Mouse (Mus musculus) midbrain, embryonic 11.5 days (tissue): ENCODE measurements around the gene Kazald1. TPM values are rescaled to one million over a fixed set of nuclear protein-coding genes. Genes with fewer than 3 reads are reported as not detected.

Source experiments
- ATAC-seq: fragments of 200-750 bp; cut with Nextera tagmentation; 2 replicates; pipeline ENCODE4 v1.8.0; 2017; ENCODE audit warnings: moderate TSS enrichment, moderate library complexity; ENCODE audit not compliant: low FRiP score
- DNase-seq: peaks from one replicate; pipeline ENCODE4 v3.0.0; 2015; ENCODE audit warnings: low spot score; ENCODE audit errors: missing footprints
- H3K27ac ChIP-seq: fragments of 300-500 bp; sonication (generic); 2 replicates; pipeline ENCODE4 v1.5.1; 2014; ENCODE audit warnings: low read depth, low read length
- H3K27me3 ChIP-seq: fragments of 300-500 bp; sonication (generic); 2 replicates; pipeline ENCODE4 v1.6.1; 2014; ENCODE audit warnings: mild to moderate bottlenecking, low read length, moderate library complexity, mixed read lengths; ENCODE audit not compliant: control insufficient read depth, insufficient read depth
- H3K36me3 ChIP-seq: fragments of 300-500 bp; sonication (generic); 2 replicates; pipeline ENCODE4 v1.6.1; 2014; ENCODE audit warnings: mild to moderate bottlenecking, low read length, moderate library complexity, mixed read lengths; ENCODE audit not compliant: control insufficient read depth, insufficient read depth
- H3K4me1 ChIP-seq: fragments of 300-500 bp; sonication (generic); 2 replicates; pipeline ENCODE4 v1.6.1; 2014; ENCODE audit warnings: low read length; ENCODE audit not compliant: control insufficient read depth, insufficient read depth
- H3K4me2 ChIP-seq: fragments of 300-500 bp; sonication (generic); 2 replicates; pipeline ENCODE4 v1.6.1; 2014; ENCODE audit warnings: mild to moderate bottlenecking, moderate library complexity
- H3K4me3 ChIP-seq: fragments of 300-500 bp; sonication (generic); 2 replicates; pipeline ENCODE4 v1.5.1; 2014; ENCODE audit warnings: low read depth, low read length
- H3K9ac ChIP-seq: fragments of 300-500 bp; sonication (generic); 2 replicates; pipeline ENCODE4 v1.6.1; 2014; ENCODE audit warnings: low read length
- H3K9me3 ChIP-seq: fragments of 300-500 bp; sonication (generic); 2 replicates; pipeline ENCODE4 v1.6.1; 2016; ENCODE audit warnings: low read length; ENCODE audit not compliant: control insufficient read depth
- WGBS: fragments of 180-500 bp; shearing (Covaris S2); extraction: QIAGEN DNeasy Blood & Tissue Kit; methylation state at CpG from one replicate; pipeline ENCODE4 v1.1.7; 2014; 5-methylcytosine and 5-hydroxymethylcytosine counted together
- polyA plus RNA-seq: library from polyadenylated mRNA; unstranded; fragments of >200 nt; fragmentation: Nextera tagmentation; extraction: Ambion mirVana; gene quantifications from 2 replicates; pipeline ENCODE4 v1.2.1, GENCODE M21; 2014

Gene Kazald1
- polyA plus RNA-seq, 1 experiment from 2014 or later, result 0.38 TPM

DNA sequence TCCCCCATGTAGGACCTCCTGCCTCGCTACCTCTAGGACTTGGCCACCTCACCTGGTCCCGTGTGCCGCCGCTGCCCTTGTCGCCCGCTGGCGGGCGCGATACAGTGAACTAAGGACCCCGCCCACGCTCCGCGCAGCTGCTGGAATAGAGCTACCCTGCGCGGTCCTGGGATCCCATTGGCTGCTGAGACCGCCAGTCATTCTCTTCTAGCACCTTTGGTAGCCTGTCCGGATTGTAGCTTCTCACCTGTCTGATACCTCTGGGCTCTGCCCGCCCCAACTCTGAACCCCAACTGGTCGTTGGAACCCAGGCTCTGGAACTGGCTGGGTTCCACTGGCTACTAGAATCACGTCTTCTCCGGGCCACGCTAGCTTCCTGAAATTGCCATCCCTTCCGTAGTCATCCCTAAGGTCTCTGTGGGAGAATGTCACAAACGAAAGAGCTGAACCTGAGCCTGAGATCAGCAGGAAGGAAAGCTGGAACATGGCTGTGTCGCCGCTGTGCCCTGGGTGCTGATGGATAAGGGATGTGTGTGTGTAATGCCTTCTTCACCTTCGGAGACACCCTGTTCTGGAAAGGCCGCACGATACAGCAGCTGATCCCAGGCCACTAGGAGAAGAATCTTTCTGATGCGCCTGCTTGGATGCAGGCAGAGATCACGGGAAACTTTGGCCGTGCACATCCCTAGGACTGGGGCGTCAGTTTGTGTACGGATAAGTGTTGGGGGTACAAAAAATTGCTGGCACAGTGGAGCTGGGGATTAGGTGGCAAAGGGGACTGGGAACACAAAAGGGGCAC lies 28.3 kb upstream of the Kazald1 start:
- Histone ChIP-seq H3K9ac (peak overlapping the region; percentile 73), H3K4me3 (peak overlapping the region; percentile 46), H3K27ac (no peak overlapping the region), H3K4me2 (peak overlapping the region; percentile 79), H3K4me1 (peaks cover 21% of the 10 kb centered on the region), H3K27me3 (peaks cover 19% of the 10 kb centered on the region), H3K9me3 (no peaks in the 10 kb centered on the region), H3K36me3 (no peaks in the 10 kb centered on the region)
- ATAC-seq, result peak; percentile 64
- DNase-seq, result peak; percentile 96
- 2% methylated on average over 34 of the region's 34 CpGs for WGBS

DNA sequence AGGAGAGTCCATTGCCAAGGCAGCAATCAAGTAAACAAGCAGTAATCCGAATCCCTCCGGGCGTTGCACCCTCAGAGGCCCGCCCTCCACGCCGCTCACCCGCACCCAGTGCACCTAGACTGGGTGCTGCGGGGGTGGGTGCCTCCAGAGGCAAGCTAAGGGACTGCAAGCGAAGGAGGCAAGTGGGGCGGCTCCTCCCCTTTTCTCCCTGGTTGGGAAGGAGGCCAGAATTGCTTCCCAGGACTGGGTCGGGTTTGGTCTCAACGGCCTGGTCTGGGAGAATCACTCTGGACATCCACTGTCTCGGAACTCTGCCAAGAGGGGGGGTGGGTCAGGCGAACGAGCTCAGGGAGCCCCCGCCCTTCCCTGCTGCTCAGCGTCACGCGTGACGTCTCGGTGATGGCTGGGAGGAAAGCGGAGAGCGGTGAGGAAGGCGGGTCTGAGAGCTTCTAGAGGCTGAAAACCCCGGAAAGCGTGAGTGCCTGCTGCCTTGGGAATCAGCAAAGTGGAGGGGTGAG lies 27.6 kb upstream of the Kazald1 start, which contains the start of gene Sfxn3:
Sfxn3 (plus strand) TSS at position 87 of the 518 bp plus-strand sequence.
- WGBS, result under 1% methylated on average over 26 of the region's 26 CpGs
- Histone ChIP-seq H3K9me3 (no peaks in the 10 kb centered on the region), H3K9ac (peak within 1 kb of the TSS; percentile 73), H3K27ac (no peak within 1 kb of the TSS; the same call in 1 of the 2 replicates), H3K4me1 (peaks cover 21% of the 10 kb centered on the region), H3K36me3 (no peaks in the 10 kb centered on the region), H3K27me3 (peaks cover 19% of the 10 kb centered on the region), H3K4me3 (peak within 1 kb of the TSS; percentile 46), H3K4me2 (peak within 1 kb of the TSS; percentile 79)
- ATAC-seq, result peak; percentile 83
- DNase-seq, result peak; percentile 98

DNA sequence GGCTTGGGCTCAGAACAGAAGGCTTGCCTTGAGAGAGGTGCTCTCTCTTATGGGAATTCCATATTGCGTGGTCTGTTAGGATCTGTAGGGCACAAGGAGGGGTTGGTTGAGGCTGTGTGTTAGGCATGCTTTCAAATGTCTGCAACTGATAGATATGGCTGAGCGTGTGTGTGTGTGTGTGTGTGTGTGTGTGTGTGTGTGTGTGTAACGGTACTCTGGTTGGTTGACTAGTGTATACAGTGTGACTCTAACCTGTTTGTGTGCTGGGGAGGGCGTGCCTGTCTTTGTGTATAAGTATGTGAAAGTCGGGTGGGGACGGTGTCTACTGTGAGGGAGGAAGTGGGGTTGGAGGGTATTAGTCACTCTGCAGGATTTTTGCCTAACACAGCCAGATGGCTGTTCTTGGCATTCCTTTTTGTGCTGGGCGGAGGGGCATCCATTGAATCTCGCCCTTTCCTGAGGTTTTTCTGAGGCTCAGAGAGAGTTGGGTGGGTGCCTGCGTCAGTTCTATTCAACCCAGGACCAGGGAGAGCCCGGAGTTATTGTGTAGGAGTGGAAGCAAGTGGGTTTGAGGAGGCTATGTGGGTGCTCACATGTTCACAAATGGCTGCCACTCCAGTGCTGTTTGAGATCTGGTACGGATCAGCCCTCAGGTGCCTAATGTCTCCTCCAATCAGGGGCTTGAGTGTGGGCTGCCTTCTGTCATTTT lies 27.0 kb upstream of the Kazald1 start:
- Histone ChIP-seq H3K27ac (no peak overlapping the region; the same call in 1 of the 2 replicates), H3K27me3 (peaks cover 19% of the 10 kb centered on the region), H3K36me3 (no peaks in the 10 kb centered on the region), H3K4me1 (peaks cover 21% of the 10 kb centered on the region), H3K9me3 (no peaks in the 10 kb centered on the region), H3K4me3 (peak overlapping the region; percentile 46), H3K9ac (peak overlapping the region; percentile 73), H3K4me2 (peak overlapping the region; percentile 79)
- ATAC-seq (no peak; the same call in none of the 2 replicates), DNase-seq (no peak)
- WGBS, result 67% methylated on average over 11 of the region's 11 CpGs

DNA sequence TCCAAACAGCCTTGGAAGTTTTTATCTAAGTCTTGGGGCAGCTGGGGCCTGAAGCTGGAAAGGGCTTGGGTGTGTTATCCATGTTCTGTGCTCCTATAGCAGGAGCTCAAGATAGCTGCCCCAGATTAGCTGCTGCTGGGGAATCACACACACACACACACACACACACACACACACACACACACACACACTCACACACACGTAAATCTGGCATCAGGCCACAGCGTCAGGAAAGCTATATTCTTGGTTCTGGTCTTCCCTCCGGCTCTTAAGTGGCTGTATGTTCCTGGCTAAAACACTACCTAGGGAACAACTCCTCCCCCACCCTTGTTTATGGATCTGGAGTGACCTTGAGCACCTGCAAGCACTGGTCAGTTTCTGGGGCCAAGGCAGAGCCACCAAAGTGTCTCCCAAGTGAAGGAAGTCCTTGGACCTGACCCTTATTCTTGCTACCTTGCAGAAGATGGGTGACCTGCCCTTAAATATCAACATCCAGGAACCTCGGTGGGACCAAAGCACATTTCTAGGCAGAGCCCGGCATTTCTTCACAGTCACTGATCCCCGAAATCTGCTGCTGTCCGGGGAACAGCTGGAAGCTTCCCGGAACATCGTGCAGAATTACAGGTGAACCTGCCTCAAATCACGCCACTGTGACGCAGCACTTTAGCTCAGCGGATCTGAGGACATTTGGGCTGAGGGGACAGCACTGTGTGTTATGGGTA lies 26.2 kb upstream of the Kazald1 start:
- peaks cover 21% of the 10 kb centered on the region for H3K4me1 ChIP-seq
- no peak overlapping the region for H3K27ac ChIP-seq
- no peaks in the 10 kb centered on the region for H3K9me3 ChIP-seq
- H3K36me3 ChIP-seq, result no peaks in the 10 kb centered on the region
- peak overlapping the region; percentile 73; the same call in 1 of the 2 replicates for H3K9ac ChIP-seq
- ATAC-seq (no peak), DNase-seq (no peak)
- H3K4me3 ChIP-seq, result no peak overlapping the region
- peak overlapping the region; percentile 79 for H3K4me2 ChIP-seq
- H3K27me3 ChIP-seq, result peaks cover 19% of the 10 kb centered on the region
- 80% methylated on average over 12 of the region's 12 CpGs for WGBS

DNA sequence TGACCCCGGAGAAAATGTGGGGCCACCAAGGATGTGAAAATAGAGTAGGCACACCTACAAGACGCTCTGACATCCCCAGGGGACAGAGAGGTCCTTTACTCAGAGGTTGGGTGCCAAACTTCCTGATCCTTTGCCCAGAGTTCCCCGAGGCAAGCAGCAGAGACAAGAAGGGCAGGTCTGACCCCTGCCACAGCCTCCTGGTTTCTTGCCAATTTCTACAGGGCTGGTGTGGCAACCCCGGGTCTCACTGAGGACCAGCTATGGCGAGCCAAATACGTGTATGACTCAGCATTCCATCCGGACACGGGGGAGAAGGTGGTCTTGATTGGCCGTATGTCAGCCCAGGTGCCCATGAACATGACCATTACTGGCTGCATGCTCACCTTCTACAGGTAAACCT lies 25.5 kb upstream of the Kazald1 start:
- no peaks in the 10 kb centered on the region for H3K9me3 ChIP-seq
- DNase-seq, result no peak
- no peak overlapping the region for H3K27ac ChIP-seq
- H3K4me1 ChIP-seq, result peaks cover 21% of the 10 kb centered on the region
- no peak for ATAC-seq
- no peak overlapping the region for H3K4me2 ChIP-seq
- H3K27me3 ChIP-seq, result peaks cover 18% of the 10 kb centered on the region
- 84% methylated on average over 9 of the region's 9 CpGs for WGBS
- no peak overlapping the region for H3K4me3 ChIP-seq
- H3K9ac ChIP-seq, result no peak overlapping the region
- H3K36me3 ChIP-seq, result no peaks in the 10 kb centered on the region

DNA sequence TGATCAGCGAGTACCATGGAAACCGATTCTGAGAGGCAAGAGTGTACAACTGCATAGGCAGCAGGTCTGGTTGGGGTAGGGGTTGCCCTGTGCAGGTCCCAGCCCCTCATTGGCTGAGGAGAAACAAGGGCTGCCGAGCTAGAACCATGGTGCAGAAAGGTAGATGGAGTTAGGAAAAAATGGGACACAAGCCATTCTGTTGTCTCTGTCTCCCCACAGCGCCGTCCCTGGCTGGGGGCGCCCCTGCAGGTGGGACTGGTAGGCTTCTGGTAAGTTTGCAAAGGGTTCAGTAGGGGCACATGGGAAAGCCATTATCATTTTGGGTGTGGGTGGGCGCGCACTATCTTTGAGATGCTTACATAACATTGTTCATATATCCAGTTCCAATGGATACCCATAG lies 21.6 kb upstream of the Kazald1 start:
- Histone ChIP-seq H3K27ac (no peak overlapping the region), H3K36me3 (no peaks in the 10 kb centered on the region), H3K4me2 (no peak overlapping the region), H3K9ac (no peak overlapping the region), H3K4me1 (peaks cover 11% of the 10 kb centered on the region), H3K27me3 (no peaks in the 10 kb centered on the region), H3K9me3 (no peaks in the 10 kb centered on the region), H3K4me3 (no peak overlapping the region)
- DNase-seq (no peak), ATAC-seq (no peak)
- 81% methylated on average over 8 of the region's 8 CpGs for WGBS

DNA sequence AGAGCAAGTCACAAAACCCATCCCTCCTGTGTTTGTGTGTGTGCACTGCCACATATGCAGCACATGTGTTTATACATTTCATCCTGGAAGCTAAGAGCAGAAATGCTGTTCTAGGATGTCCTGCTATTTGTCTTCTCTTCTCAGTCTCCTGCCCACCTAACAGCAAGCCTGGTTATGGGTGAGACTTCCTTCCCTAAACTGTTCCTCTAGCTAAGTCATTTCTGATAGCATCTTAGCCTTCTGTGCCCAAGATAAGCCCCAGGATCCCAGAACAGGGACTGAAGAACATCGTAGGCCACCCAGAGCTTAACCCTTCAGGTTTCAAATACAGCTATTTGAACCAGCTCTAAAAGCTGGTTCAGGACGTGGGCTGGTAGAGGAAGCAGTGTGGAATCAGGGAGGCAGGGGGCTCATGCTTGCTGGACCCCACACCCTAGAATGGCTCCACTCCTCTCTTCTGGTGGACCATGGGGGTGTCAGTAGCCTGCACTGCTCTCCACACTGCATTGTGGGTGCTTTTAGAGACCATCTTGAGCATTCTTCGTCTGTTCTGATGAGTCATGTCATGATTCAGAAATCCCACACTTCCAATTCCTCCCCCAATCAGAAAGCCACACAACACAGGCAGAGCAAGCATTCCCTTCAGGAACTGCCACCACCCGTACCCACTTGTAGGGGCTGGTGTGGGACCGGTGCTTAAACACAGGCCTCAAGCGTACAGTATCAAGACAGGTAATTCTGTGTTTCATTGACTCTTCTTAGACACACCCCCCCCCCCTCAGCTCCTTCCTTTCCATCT lies 19.9 kb upstream of the Kazald1 start:
- Histone ChIP-seq H3K4me3 (no peak overlapping the region), H3K4me1 (peaks cover 15% of the 10 kb centered on the region), H3K4me2 (no peak overlapping the region), H3K9me3 (no peaks in the 10 kb centered on the region), H3K36me3 (no peaks in the 10 kb centered on the region), H3K27ac (no peak overlapping the region), H3K9ac (no peak overlapping the region), H3K27me3 (no peaks in the 10 kb centered on the region)
- ATAC-seq, result no peak
- DNase-seq, result no peak
- WGBS, result 89% methylated on average over 6 of the region's 6 CpGs

DNA sequence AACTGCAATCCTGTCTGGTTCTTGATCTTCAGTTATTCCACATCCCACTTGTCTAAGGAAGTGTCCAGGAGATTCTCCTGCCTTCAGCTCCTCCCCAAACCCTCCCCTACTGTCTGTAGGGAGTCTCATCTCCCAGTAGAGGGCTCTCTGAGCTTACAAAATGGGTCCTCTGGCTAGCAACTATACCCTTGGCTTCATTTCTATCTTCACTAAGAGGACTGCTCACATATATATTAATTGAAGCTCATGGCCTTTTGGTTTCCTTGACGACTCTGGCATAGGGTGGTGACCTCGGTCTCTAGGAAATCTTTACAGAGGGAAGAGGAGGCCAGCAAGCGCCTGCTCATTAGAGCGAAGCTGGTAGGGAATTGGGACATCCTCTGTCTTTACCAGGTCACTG lies 18.7 kb upstream of the Kazald1 start:
- no peak overlapping the region for H3K4me2 ChIP-seq
- ATAC-seq, result no peak

More for the DNA sequence above, 18.7 kb upstream of the Kazald1 start:
- Histone ChIP-seq H3K9ac (no peak overlapping the region), H3K27me3 (no peaks in the 10 kb centered on the region), H3K9me3 (no peaks in the 10 kb centered on the region), H3K27ac (no peak overlapping the region), H3K4me3 (no peak overlapping the region), H3K36me3 (no peaks in the 10 kb centered on the region), H3K4me1 (peaks cover 15% of the 10 kb centered on the region)
- DNase-seq, result no peak
- 52% methylated on average over 4 of the region's 4 CpGs for WGBS
